Mouse (Mus musculus) embryo, embryonic 10.5 days (tissue): ENCODE results near the gene Krtap10-10.

Experiments used
- DNase-seq: peaks from one replicate; pipeline ENCODE4 v3.0.0-alpha.2; 2015; ENCODE audit warnings: low spot score

Krtap10-10 gene

GRCm38 (mm10) chr10:77867546-77867945 lies 31.8 kb downstream of the Krtap10-10 start:
- DNase-seq: peak; percentile 9

DNA sequence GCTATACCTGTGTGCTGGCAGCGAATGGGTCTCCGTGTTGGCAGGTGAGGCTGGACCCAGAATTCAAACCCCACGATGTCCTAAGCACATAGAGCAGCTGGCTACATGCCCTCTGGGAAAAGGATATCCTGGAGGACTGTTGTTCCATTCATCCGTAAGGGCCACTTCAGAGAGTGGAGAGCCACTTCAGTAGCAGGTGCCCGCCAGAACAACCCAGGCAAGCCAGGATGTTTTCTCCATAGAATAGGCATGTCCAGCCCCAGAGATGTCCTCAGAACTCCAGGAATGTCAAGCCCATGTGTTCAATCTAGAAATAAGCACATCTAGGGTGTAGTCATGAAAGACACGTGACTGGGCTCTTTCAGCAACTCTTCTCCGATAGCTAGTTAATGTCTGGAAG lies 33.9 kb downstream of the Krtap10-10 start:
- DNase-seq: no peak

DNA sequence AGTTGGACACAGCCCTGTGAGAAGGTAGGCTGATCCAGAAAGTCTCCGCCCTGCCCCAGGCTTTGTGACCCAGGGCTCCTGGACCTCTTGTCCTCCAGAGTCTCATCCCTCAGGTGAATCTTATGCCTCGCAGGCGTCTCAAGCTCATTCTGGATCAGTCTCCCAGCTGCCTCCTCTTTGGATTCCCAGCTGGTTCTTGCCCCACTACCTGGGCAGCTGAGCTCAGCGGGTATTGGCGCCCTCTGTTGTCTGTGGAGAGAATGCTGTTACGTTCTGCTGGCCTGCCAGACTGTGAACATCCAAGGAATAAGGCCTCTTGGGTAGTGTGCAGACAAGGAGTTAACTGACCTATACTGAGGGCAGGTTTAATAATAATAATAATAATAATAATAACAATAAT lies 43.2 kb downstream of the Krtap10-10 start:
- DNase-seq: peak; percentile 4

GRCm38 (mm10) chr10:77880305-77880704 lies 44.6 kb downstream of the Krtap10-10 start:
- no peak for DNase-seq

DNA sequence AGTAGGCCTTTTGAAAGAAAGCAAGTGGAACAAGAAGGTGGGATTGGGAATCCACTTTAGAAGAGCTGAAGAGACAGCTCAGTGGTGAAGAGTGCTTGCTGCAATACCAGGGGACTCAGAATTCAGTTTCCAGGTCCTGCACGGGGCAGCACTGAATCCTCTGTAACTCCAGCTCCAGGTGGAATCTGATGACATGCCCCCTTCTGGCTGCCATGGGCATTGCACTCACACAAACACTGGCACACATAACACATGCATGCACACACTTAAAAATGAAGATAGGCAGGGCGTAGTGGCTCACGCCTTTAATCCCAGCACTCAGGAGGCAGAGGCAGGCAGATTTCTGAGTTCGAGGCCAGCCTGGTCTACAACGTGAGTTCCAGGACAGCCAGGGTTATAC lies 46.8 kb downstream of the Krtap10-10 start:
- DNase-seq: no peak

GRCm38 (mm10) chr10:77886007-77886747 lies 50.4 kb downstream of the Krtap10-10 start:
- DNase-seq: peak; percentile 43
